Mouse (Mus musculus) C2C12 (cell line): ENCODE measurements around the gene Gm30083. TPM values are rescaled to one million over a fixed set of nuclear protein-coding genes. Genes with fewer than 3 reads are reported as not detected.
A peak's percentile ranks its signal among the peaks of the same experiment; 100 is the strongest.

Experiments
- H3K27me3 ChIP-seq: one replicate; pipeline ENCODE4 v1.6.1; 2011; ENCODE audit not compliant: control insufficient read depth, insufficient read depth, insufficient read length
- H3K36me3 ChIP-seq: one replicate; pipeline ENCODE4 v1.6.1; 2011; ENCODE audit not compliant: control insufficient read depth, insufficient read depth
- H3K4me3 ChIP-seq: one replicate; pipeline ENCODE4 v1.5.1; 2011; ENCODE audit warnings: mild to moderate bottlenecking, control low read depth; ENCODE audit not compliant: poor library complexity, insufficient read depth, severe bottlenecking
- H3K79me2 ChIP-seq: one replicate; pipeline ENCODE4 v1.6.1; 2011; ENCODE audit not compliant: control insufficient read depth, insufficient read depth
- H3K79me3 ChIP-seq: one replicate; pipeline ENCODE4 v1.6.1; 2011; ENCODE audit warnings: low read depth, control low read depth
- H3ac ChIP-seq: one replicate; pipeline ENCODE3; 2011; ENCODE audit warnings: low read depth; ENCODE audit not compliant: control insufficient read depth, insufficient read length
- CTCF ChIP-seq: IDR thresholded peaks from one replicate; pipeline ENCODE4 v1.5.1; 2011; ENCODE audit not compliant: control insufficient read depth, insufficient read depth, insufficient read length
- MAX ChIP-seq: IDR thresholded peaks from one replicate; pipeline ENCODE4 v1.6.1; 2011; ENCODE audit warnings: mild to moderate bottlenecking, control low read depth
- polyA plus RNA-seq: library from polyadenylated mRNA; unstranded; fragments of >200 nt; fragmentation: generic; extraction: Trizol; gene quantifications from one replicate; pipeline ENCODE4 v1.2.1, GENCODE M21; 2012; ENCODE audit warnings: missing spikeins

Gm30083 gene
- polyA plus RNA-seq, 1 experiment: not detected

DNA sequence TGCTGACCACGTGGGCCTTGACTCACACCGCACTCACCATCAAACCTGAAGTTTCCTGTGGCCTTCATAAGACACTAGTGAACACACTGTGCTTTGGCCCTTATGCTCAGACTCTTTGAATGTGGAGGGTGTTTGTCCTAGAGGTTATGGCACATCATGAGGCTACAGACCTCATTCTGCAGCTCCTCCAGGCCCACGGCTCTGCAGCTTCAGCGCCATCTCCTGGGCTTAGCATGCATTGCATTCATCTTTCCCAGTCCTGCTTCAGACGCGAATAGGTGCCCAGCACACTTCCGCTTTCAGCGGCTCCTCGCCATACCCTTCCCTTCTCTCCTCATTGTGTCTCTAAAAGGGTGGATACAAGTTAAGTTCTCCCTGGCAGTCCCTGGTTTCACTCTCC is 75.9 kb downstream of the Gm30083 start:
- H3K4me3 ChIP-seq: no peak overlapping the region
- no peaks in the 10 kb centered on the region for H3K27me3 ChIP-seq
- TF ChIP-seq MAX (no peak), CTCF (peak; percentile 24)
- no peaks in the 10 kb centered on the region for H3K79me3 ChIP-seq
- H3K79me2 ChIP-seq: no peaks in the 10 kb centered on the region
- H3ac ChIP-seq: no peak overlapping the region
- H3K36me3 ChIP-seq: no peaks in the 10 kb centered on the region

Other genes with a start within 250 kb of the Gm30083 start
- not detected for gene Gdf10, start 91.6 kb downstream of the Gm30083 start, polyA plus RNA-seq
- gene Gdf2, start 74.1 kb downstream of the Gm30083 start, polyA plus RNA-seq: not detected
- not detected for gene Rbp3, start 61.2 kb downstream of the Gm30083 start, polyA plus RNA-seq
- gene Zfp488, start 36.4 kb downstream of the Gm30083 start, polyA plus RNA-seq: not detected
- gene Gm5460, start 1.6 kb upstream of the Gm30083 start, polyA plus RNA-seq: not detected
- gene Antxrl, start 37.5 kb upstream of the Gm30083 start, polyA plus RNA-seq: 0.01 TPM
- 33.1 TPM for gene Anxa8, start 70.8 kb upstream of the Gm30083 start, polyA plus RNA-seq
- gene A630023A22Rik, start 87.6 kb upstream of the Gm30083 start, polyA plus RNA-seq: 0.59 TPM
- gene Npy4r, start 137.3 kb upstream of the Gm30083 start, polyA plus RNA-seq: 0.36 TPM
- under 0.01 TPM for gene Gprin2, start 186.5 kb upstream of the Gm30083 start, polyA plus RNA-seq
- gene Syt15, start 204.4 kb upstream of the Gm30083 start, polyA plus RNA-seq: 0.01 TPM